In genomic region chr7:45211851-45212251, GRCm38 (mm10) we compare ENCODE assay signal across 8 mouse cellular contexts. TPM values are rescaled to one million over a fixed set of nuclear protein-coding genes. Genes with fewer than 3 reads are reported as not detected.
A peak's percentile ranks its signal among the peaks of the same experiment; 100 is the strongest.
DNase-seq lines count a peak whose midpoint lies in the region; ATAC-seq and TF ChIP-seq lines count a peak whose summit lies in the region.

Gene Dkkl1 (minus strand): TSS chr7:45212147.

- TF ChIP-seq EP300 in liver, postnatal 0 days (IDR thresholded peaks at IDR 0.05; ENCODE audit: low read depth): no peak

- 6% methylated on average over 17 of the region's 17 CpGs for WGBS in kidney, embryonic 16.5 days
- WGBS in hindbrain, embryonic 13.5 days: 6% methylated on average over 17 of the region's 17 CpGs
- WGBS in liver, postnatal 0 days (ENCODE audit: insufficient replicate concordance): 5% methylated on average over 17 of the region's 17 CpGs

- no peaks in the 10 kb centered on the region; the same call in 1 of the 2 replicates for H3K9me3 ChIP-seq in kidney, embryonic 16.5 days (ENCODE audit: low read length)
- no peaks in the 10 kb centered on the region for H3K9me3 ChIP-seq in hindbrain, embryonic 13.5 days
- no peaks in the 10 kb centered on the region for H3K9me3 ChIP-seq in liver, postnatal 0 days (ENCODE audit: low read length)

- no peak for TF ChIP-seq CTCF in liver, postnatal 0 days (IDR thresholded peaks at IDR 0.05; ENCODE audit: low read depth)

- peak within 1 kb of the TSS; percentile 48 for H3K4me2 ChIP-seq in kidney, embryonic 16.5 days (replicated peaks; ENCODE audit: low read depth, low read length)
- peak within 1 kb of the TSS; percentile 21; the same call in 1 of the 2 replicates for H3K4me2 ChIP-seq in hindbrain, embryonic 13.5 days
- H3K4me2 ChIP-seq in liver, postnatal 0 days (ENCODE audit: low read depth, low read length): peak within 1 kb of the TSS; percentile 56

- 0 out of 2 replicates have a peak within 1 kb of the TSS, but pooled peaks have one; percentile 16 for H3K4me3 ChIP-seq in kidney, embryonic 16.5 days (ENCODE audit: low read length)
- 0 out of 2 replicates have a peak within 1 kb of the TSS, but pooled peaks have one; percentile 5 for H3K4me3 ChIP-seq in hindbrain, embryonic 13.5 days
- H3K4me3 ChIP-seq in liver, postnatal 0 days (ENCODE audit: low read depth, low read length): peak within 1 kb of the TSS; percentile 25; the same call in 1 of the 2 replicates

- DNase-seq in kidney, postnatal 14 days: no peak
- DNase-seq in R1 (ENCODE audit: low read depth, low spot score): peak; percentile 87
- DNase-seq in liver, postnatal 0 days: peak; percentile 59
- no peak for DNase-seq in frontal cortex, postnatal 14 days (ENCODE audit: low spot score in 2 of 2)
- DNase-seq in layer of hippocampus, postnatal 25 days (ENCODE audit: extremely low spot score in 1 of 2, low spot score in 1 of 2): no peak
- no peak for DNase-seq in lung, postnatal 10 days

- H3K27ac ChIP-seq in kidney, embryonic 16.5 days (ENCODE audit: low read length): no peak within 1 kb of the TSS
- no peak within 1 kb of the TSS for H3K27ac ChIP-seq in hindbrain, embryonic 13.5 days
- no peak within 1 kb of the TSS for H3K27ac ChIP-seq in liver, postnatal 0 days (ENCODE audit: low read depth)

- no peaks in the 10 kb centered on the region for H3K36me3 ChIP-seq in kidney, embryonic 16.5 days (ENCODE audit: insufficient read depth, low read length)
- no peaks in the 10 kb centered on the region for H3K36me3 ChIP-seq in hindbrain, embryonic 13.5 days
- no peaks in the 10 kb centered on the region for H3K36me3 ChIP-seq in liver, postnatal 0 days (replicated peaks; ENCODE audit: insufficient read depth, low read length)

- H3K27me3 ChIP-seq in kidney, embryonic 16.5 days (ENCODE audit: insufficient read depth, low read length): peaks cover 25% of the 10 kb centered on the region
- peaks cover 41% of the 10 kb centered on the region for H3K27me3 ChIP-seq in hindbrain, embryonic 13.5 days
- H3K27me3 ChIP-seq in liver, postnatal 0 days (ENCODE audit: insufficient read depth, low read length): peaks cover 12% of the 10 kb centered on the region

- ATAC-seq in kidney, embryonic 16.5 days (ENCODE audit: low FRiP score, low TSS enrichment): no peak
- ATAC-seq in hindbrain, embryonic 13.5 days (ENCODE audit: low FRiP score): no peak
- peak; percentile 18; the same call in 1 of the 2 replicates for ATAC-seq in liver, postnatal 0 days

- peak within 1 kb of the TSS; percentile 17; the same call in 1 of the 2 replicates for H3K9ac ChIP-seq in kidney, embryonic 16.5 days (replicated peaks; ENCODE audit: low read length)
- H3K9ac ChIP-seq in hindbrain, embryonic 13.5 days: no peak within 1 kb of the TSS
- H3K9ac ChIP-seq in liver, postnatal 0 days (replicated peaks): no peak within 1 kb of the TSS

- H3K4me1 ChIP-seq in kidney, embryonic 16.5 days (ENCODE audit: insufficient read depth, low read length): peaks cover 20% of the 10 kb centered on the region
- peaks cover 14% of the 10 kb centered on the region for H3K4me1 ChIP-seq in hindbrain, embryonic 13.5 days (replicated peaks)
- H3K4me1 ChIP-seq in liver, postnatal 0 days (ENCODE audit: insufficient read depth): peaks cover 28% of the 10 kb centered on the region

RNA-seq across cellular contexts. Expression of gene Dkkl1, which starts in this region (rescaled TPM):
- polyA plus RNA-seq in kidney, embryonic 16.5 days (2015; fragmentation: Nextera tagmentation; extraction: Ambion mirVana): 0.78 TPM in 1 of 2 replicates, not detected in the other
- polyA plus RNA-seq in hindbrain, embryonic 13.5 days (2015; fragmentation: Nextera tagmentation; extraction: Ambion mirVana): 5.6 and 5.7 TPM in 2 replicates
- polyA plus RNA-seq in liver, postnatal 0 days (2015; fragmentation: Nextera tagmentation; extraction: Ambion mirVana): 0.95 and 1.5 TPM in 2 replicates
- total RNA-seq in layer of hippocampus, postnatal 25 days (2021): 1 to 10 TPM; 1.2 to 2.4 TPM

Comparison
In these comparisons a context has a peak if more than half of its experiments do, and no peak if none do; other contexts are left out.
1. DNase-seq: peak in R1 (single experiment) and liver, postnatal 0 days (single experiment); none in kidney, postnatal 14 days (single experiment), frontal cortex, postnatal 14 days (0 of 2), layer of hippocampus, postnatal 25 days (0 of 2) and lung, postnatal 10 days (single experiment).
2. Peak in every context shown above with its lines, with median percentiles within 50 percentile points of each other: H3K4me2 ChIP-seq and H3K4me3 ChIP-seq.